Mouse (Mus musculus) ES-Bruce4 (cell line): ENCODE data around the gene Wdr59.

ENCODE experiments used
- CTCF ChIP-seq: IDR thresholded peaks from one replicate; pipeline ENCODE4 v1.8.1; 2011; ENCODE audit warnings: low read depth, low read length
- EP300 ChIP-seq: IDR thresholded peaks from 2 replicates; pipeline ENCODE4 v1.6.1; 2011; ENCODE audit warnings: low read depth, low read length; ENCODE audit not compliant: insufficient read depth

- TF ChIP-seq EP300 (no peak), CTCF (no peak)
Observed at GRCm38 (mm10) chr8:111563687-111564086, 41.8 kb upstream of the Wdr59 start.
